Mouse (Mus musculus) heart, adult 2 months (tissue): ENCODE measurements around the gene Hist1h2bg. TPM values are rescaled to one million over a fixed set of nuclear protein-coding genes. Genes with fewer than 3 reads are reported as not detected.
"Not testable (repeated sequence)": the region's sequence is repeated elsewhere in the genome, so short reads cannot be mapped to it uniquely, and the experiment has no call there.

Experiments
- DNase-seq, 2 experiments: peaks; one replicate each; pipeline ENCODE4 v3.0.0; 2021
- H3K27ac ChIP-seq: fragments of 200-600 bp; 2 replicates; pipeline ENCODE4 v1.8.1; 2022
- H3K27me3 ChIP-seq: fragments of 200-500 bp; 2 replicates; pipeline ENCODE4 v1.6.1; 2012; ENCODE audit warnings: mild to moderate bottlenecking, low read length, inconsistent platforms, mixed read lengths; ENCODE audit not compliant: control insufficient read depth, insufficient read depth
- H3K36me3 ChIP-seq: fragments of 200-500 bp; 2 replicates; pipeline ENCODE4 v1.6.1; 2012; ENCODE audit warnings: low read length, inconsistent platforms; ENCODE audit not compliant: control insufficient read depth, insufficient read depth
- H3K4me1 ChIP-seq: fragments of 200-500 bp; 2 replicates; pipeline ENCODE4 v1.6.1; 2011; ENCODE audit warnings: low read length; ENCODE audit not compliant: control insufficient read depth, insufficient read depth
- H3K4me3 ChIP-seq: fragments of 200-600 bp; 2 replicates; pipeline ENCODE4 v1.8.1; 2022
- H3K79me2 ChIP-seq: fragments of 200-500 bp; replicated peaks from 2 replicates; pipeline ENCODE4 v1.6.1; 2012; ENCODE audit warnings: mild to moderate bottlenecking, inconsistent platforms, low read length, moderate library complexity, mixed read lengths; ENCODE audit not compliant: control insufficient read depth, insufficient read depth
- H3K9ac ChIP-seq: fragments of 200-500 bp; 2 replicates; pipeline ENCODE4 v1.6.1; 2012; ENCODE audit warnings: low read depth, mild to moderate bottlenecking, control low read depth, inconsistent platforms, low read length, mixed read lengths
- CTCF ChIP-seq: fragments of 200-600 bp; IDR thresholded peaks from 2 replicates; pipeline ENCODE4 v1.8.1; 2022; ENCODE audit warnings: antibody characterized with exemption, mild to moderate bottlenecking, moderate library complexity
- EP300 ChIP-seq: fragments of 200-500 bp; IDR thresholded peaks from 2 replicates; pipeline ENCODE4 v1.6.1; 2011; ENCODE audit warnings: low read depth, low read length, control low read depth; ENCODE audit not compliant: insufficient read depth
- POLR2A ChIP-seq: fragments of 200-500 bp; IDR thresholded peaks from 2 replicates; pipeline ENCODE4 v1.6.1; 2011; ENCODE audit warnings: mild to moderate bottlenecking, low read depth, low read length, control low read depth; ENCODE audit not compliant: insufficient read depth
- WGBS: fragments of 180-500 bp; shearing (Covaris S2); methylation state at CpG from one replicate; pipeline ENCODE4 v1.1.7; 2018; 5-methylcytosine and 5-hydroxymethylcytosine counted together
- intact Hi-C: fragments of 180-260 bp; cut with DNase I; formaldehyde crosslinking; loops from one replicate; pipeline ENCODE4 v1.15.1; 2025
- polyA plus RNA-seq: library from polyadenylated mRNA; depleted of rRNA; stranded (reverse); fragments of >200 nt; gene quantifications from 2 replicates; pipeline ENCODE4 v1.2.3, GENCODE M21; 2012
- total RNA-seq, 2 experiments: library from RNA; stranded (reverse); gene quantifications; 2 replicates each; pipeline ENCODE4 v1.2.3; 2021

Hist1h2bg gene
- total and polyA plus RNA-seq, 3 experiments = 3.3 to 19.5 (median 16.4) TPM

DNA sequence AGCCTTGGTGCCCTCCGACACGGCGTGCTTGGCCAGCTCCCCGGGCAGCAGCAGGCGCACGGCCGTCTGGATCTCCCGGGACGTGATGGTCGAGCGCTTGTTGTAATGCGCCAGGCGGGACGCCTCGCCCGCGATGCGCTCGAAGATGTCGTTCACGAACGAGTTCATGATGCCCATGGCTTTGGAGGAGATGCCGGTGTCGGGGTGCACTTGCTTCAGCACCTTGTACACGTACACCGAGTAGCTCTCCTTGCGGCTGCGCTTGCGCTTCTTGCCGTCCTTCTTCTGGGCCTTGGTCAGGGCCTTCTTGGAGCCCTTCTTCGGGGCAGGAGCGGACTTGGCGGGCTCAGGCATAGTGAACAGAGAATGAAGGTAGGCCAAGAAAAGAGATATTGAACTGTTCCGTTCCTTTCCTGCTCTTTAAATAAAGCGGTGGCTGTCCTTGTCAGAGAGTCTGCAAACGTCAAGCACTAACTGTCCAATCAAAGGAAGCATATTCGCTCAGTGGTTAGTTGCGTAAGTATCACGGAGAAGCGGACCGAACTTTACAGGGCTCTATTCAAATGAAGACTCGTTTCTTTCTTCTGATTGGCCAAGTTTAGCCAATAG is 28.1 kb upstream of the Hist1h2bg start, which contains the start of gene Hist1h2bh:
Gene Hist1h2bh (minus strand): TSS at position 394 of the 609 bp plus-strand sequence.
- H3K4me3 ChIP-seq = peak within 1 kb of the TSS; percentile 81
- peak; percentile 65 for TF ChIP-seq POLR2A
- intact Hi-C loops, H3K36me3 ChIP-seq, H3K79me2 ChIP-seq, H3K4me1 ChIP-seq, H3K27me3 ChIP-seq: not testable (repeated sequence)
- peak within 1 kb of the TSS; percentile 84 for H3K27ac ChIP-seq
- DNase-seq = peak; percentile 69 to 79
- H3K9ac ChIP-seq = peak within 1 kb of the TSS; percentile 54
- under 1% methylated on average over 42 of the region's 42 CpGs for WGBS

DNA sequence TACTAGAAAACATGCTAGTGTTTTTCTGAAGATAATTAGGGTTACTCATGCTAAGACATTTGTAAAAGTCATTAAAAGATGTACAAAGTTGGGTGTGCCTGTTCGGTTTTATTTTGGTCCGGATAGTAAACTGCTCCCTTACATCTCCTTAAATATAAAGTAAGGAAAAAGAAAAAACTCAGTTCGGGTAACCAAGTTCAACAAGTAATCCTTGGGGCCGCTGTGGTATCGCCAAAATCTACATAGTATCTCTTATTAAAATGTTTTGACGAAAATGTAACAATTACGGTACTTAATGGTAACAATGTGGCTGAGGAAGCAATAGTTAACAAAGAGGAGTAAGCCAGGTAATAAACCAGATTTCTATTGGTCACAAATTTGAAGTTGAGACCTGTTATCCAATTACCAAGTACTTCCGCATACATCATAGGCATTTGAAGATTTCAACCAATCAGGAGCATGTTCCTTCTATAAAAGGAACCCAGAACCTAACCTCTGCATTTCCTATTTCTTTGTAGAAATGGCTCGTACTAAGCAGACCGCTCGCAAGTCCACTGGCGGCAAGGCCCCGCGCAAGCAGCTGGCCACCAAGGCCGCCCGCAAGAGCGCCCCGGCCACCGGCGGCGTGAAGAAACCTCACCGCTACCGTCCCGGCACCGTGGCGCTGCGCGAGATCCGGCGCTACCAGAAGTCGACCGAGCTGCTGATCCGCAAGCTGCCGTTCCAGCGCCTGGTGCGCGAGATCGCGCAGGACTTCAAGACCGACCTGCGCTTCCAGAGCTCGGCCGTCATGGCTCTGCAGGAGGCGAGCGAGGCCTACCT is 27.0 kb upstream of the Hist1h2bg start, which contains the start of gene Hist1h3f:
Gene Hist1h3f (plus strand): TSS at position 88 of the 822 bp plus-strand sequence.
- H3K36me3 ChIP-seq = no peaks in the 10 kb centered on the region
- H3K79me2 ChIP-seq = no peaks in the 10 kb centered on the region
- peak within 1 kb of the TSS; percentile 84 for H3K27ac ChIP-seq
- TF ChIP-seq CTCF = no peak
- peak; percentile 95 for TF ChIP-seq POLR2A
- WGBS = under 1% methylated on average over 30 of the region's 45 CpGs
- peak; percentile 78 to 80 for DNase-seq
- no peaks in the 10 kb centered on the region; the same call in 1 of the 2 replicates for H3K4me1 ChIP-seq
- H3K4me3 ChIP-seq = peak within 1 kb of the TSS; percentile 81
- H3K9ac ChIP-seq = peak within 1 kb of the TSS; percentile 95
- intact Hi-C loops = loop anchor here (2.0 kb wide), 1 partner anchor 13 kb away; the partner anchor contains the start of gene Hist1h4h
- H3K27me3 ChIP-seq = no peaks in the 10 kb centered on the region

DNA sequence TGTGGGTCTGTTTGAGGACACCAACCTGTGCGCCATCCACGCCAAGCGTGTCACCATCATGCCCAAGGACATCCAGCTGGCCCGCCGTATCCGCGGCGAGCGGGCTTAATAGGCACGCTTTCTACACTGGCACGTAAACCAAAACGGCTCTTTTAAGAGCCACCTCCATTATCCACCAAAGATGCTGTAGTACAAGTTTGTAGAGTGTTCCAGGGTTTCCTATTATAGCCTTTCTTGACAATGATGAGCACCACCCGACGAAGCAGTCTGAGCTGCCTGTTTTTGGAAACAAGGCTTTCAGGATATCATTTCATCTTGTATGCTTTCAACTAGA is 26.4 kb upstream of the Hist1h2bg start:
- not testable (repeated sequence) for H3K4me1 ChIP-seq, DNase-seq, H3K27me3 ChIP-seq, H3K79me2 ChIP-seq, H3K27ac ChIP-seq, H3K36me3 ChIP-seq
- intact Hi-C loops = loop anchor here (2.0 kb wide), 1 partner anchor 14 kb away; the partner anchor contains the start of gene Hist1h4h
- peak overlapping the region; percentile 81 for H3K4me3 ChIP-seq
- peak overlapping the region; percentile 60 for H3K9ac ChIP-seq
- WGBS = 0% methylated on average over 13 of the region's 14 CpGs

DNA sequence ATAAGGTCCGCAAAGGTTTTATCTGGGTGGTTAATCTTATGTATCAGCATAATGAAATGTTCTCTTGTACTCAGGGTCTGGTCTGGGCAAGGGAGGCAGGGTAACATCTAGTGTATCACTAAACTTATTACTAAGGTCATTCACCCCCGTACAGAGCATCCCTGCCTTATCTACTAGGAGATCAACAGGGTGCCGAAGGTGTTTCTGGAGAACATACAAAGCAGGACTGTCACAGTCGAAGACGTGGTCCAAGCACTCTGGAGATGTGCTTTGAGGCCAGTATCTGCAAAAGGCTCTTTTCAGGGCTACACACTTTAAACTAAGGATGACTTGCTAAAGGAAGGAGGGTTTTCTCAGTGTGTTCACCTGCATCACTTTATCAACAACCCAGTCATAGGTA is 24.5 kb upstream of the Hist1h2bg start:
- no peak for TF ChIP-seq EP300
- TF ChIP-seq CTCF = no peak
- no peak for TF ChIP-seq POLR2A
- Histone ChIP-seq H3K9ac (no peak overlapping the region), H3K4me1 (no peaks in the 10 kb centered on the region; the same call in 1 of the 2 replicates), H3K79me2 (no peaks in the 10 kb centered on the region), H3K27me3 (no peaks in the 10 kb centered on the region), H3K4me3 (no peak overlapping the region), H3K36me3 (no peaks in the 10 kb centered on the region), H3K27ac (no peak overlapping the region)
- intact Hi-C loops = no loop called here
- no peak for DNase-seq
- WGBS = 81% methylated on average over 5 of the region's 5 CpGs

DNA sequence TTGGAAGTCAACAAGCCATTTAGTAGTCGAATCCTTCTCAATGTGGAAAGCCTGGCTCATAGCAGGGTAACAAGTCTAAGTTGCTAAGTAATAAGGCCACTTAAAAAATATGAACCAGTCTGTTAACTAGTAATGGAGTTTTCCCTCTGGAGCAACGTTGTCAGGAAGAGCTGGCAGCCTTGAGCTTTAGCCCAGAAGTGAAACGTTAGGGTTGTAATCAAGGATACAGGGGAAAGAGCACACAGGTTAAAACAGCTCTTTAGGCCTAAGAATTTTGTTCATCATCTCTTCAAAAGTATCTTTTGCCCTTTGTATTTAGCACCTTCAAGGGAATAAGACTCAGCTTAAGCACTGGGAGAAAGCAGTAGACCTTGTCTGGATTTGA is 20.4 kb upstream of the Hist1h2bg start:
- no peak overlapping the region for H3K9ac ChIP-seq
- peak overlapping the region; percentile 64 for H3K27ac ChIP-seq
- H3K36me3 ChIP-seq = no peaks in the 10 kb centered on the region
- H3K27me3 ChIP-seq = no peaks in the 10 kb centered on the region
- intact Hi-C loops = no loop called here
- no peaks in the 10 kb centered on the region; the same call in none of the 2 replicates for H3K4me1 ChIP-seq
- peak overlapping the region; percentile 49 for H3K4me3 ChIP-seq
- H3K79me2 ChIP-seq = no peaks in the 10 kb centered on the region
- no peak for TF ChIP-seq EP300
- TF ChIP-seq CTCF = no peak
- no peak for TF ChIP-seq POLR2A
- 21% methylated on average over 3 of the region's 3 CpGs for WGBS
- DNase-seq = no peak

DNA sequence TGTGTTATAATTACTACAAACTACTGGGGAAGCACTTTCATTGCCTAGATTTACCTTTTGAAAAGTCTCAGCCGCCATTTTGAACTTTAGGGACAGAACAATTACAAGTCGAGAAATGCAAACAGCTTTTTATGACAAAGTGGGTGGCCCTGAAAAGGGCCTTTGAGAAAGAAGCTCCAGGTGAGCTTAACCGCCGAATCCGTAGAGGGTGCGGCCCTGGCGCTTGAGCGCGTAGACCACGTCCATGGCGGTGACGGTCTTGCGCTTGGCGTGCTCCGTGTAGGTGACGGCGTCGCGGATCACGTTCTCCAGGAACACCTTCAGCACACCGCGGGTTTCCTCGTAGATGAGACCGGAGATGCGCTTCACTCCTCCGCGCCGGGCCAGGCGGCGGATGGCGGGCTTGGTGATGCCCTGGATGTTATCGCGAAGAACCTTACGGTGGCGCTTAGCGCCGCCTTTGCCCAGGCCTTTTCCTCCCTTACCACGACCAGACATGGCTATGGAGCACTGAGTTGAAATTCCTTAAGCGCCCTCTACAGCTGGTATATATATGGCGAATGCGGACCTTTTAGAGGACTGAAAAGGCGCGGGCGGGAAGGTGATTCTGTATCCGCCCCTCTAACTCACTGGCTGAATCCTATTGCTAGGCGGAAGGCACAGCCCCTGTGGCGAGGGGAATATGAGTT is 19.9 kb upstream of the Hist1h2bg start, which contains the start of gene Hist1h4f:
Gene Hist1h4f (minus strand): TSS at position 503 of the 689 bp plus-strand sequence.
- intact Hi-C loops, H3K79me2 ChIP-seq, H3K27me3 ChIP-seq, H3K4me1 ChIP-seq, H3K36me3 ChIP-seq: not testable (repeated sequence)
- WGBS = under 1% methylated on average over 47 of the region's 47 CpGs
- TF ChIP-seq EP300 (peak; percentile 63), CTCF (peak; percentile 74), POLR2A (peak; percentile 82)
- H3K4me3 ChIP-seq = peak within 1 kb of the TSS; percentile 49
- peak within 1 kb of the TSS; percentile 78 for H3K9ac ChIP-seq
- H3K27ac ChIP-seq = peak within 1 kb of the TSS; percentile 64
- peak; percentile 73 to 86 for DNase-seq
